Mouse (Mus musculus) kidney, adult 2 months (tissue): Measurements from ENCODE around the gene Scg5.
A peak's percentile ranks its signal among the peaks of the same experiment; 100 is the strongest.

Experiments
- CTCF ChIP-seq: fragments of 200-500 bp; conservative IDR thresholded peaks from 2 replicates; pipeline ENCODE4 v1.5.1; 2011; ENCODE audit warnings: low read depth, mild to moderate bottlenecking, control low read depth, low read length, moderate library complexity, mixed read lengths; ENCODE audit not compliant: insufficient read depth, insufficient read length
- POLR2A ChIP-seq: fragments of 200-500 bp; IDR thresholded peaks from one replicate; pipeline ENCODE4 v1.6.1; 2011; ENCODE audit warnings: low read depth, low read length, control low read depth

GRCm38 (mm10) chr2:113823909-113824308 lies 5.0 kb downstream of the Scg5 start:
- TF ChIP-seq CTCF (peak; percentile 81), POLR2A (no peak)
